Mouse (Mus musculus): ENCODE results near the gene Mettl7a2.

- TF ChIP-seq ZNF384 (IDR thresholded peaks at IDR 0.05; ENCODE audit: low read depth, low read length): no peak
- TF ChIP-seq MAFK (IDR thresholded peaks at IDR 0.05; ENCODE audit: insufficient read depth, low read depth, low read length): no peak
- no peak for TF ChIP-seq HCFC1 (IDR thresholded peaks at IDR 0.05; ENCODE audit: borderline replicate concordance, insufficient read depth, low read length)
These were observed 7.5 kb upstream of the Mettl7a2 start for GRCm38 (mm10) chr15:100345484-100345883.

Measured in ES-E14 (cell line).